Mouse (Mus musculus) myocyte (in vitro differentiated cells): ENCODE data around the gene Gm6370.
"Not testable (repeated sequence)": the region's sequence is repeated elsewhere in the genome, so short reads cannot be mapped to it uniquely, and the experiment has no call there.

Source experiments
- E2F4 ChIP-seq: IDR thresholded peaks from one replicate; pipeline ENCODE4 v1.6.1; 2011; ENCODE audit warnings: mild to moderate bottlenecking, control low read depth, moderate library complexity; ENCODE audit not compliant: insufficient read depth
- MAX ChIP-seq: IDR thresholded peaks from one replicate; pipeline ENCODE4 v1.6.1; 2011; ENCODE audit warnings: low read depth, mild to moderate bottlenecking, control low read depth
- POLR2A ChIP-seq: IDR thresholded peaks from one replicate; pipeline ENCODE4 v1.6.1; 2011; ENCODE audit warnings: low read depth, mild to moderate bottlenecking, control low read depth, moderate library complexity; ENCODE audit not compliant: insufficient read length
- TCF12 ChIP-seq: IDR thresholded peaks from one replicate; pipeline ENCODE4 v1.6.1; 2011; ENCODE audit warnings: mild to moderate bottlenecking, control low read depth; ENCODE audit not compliant: poor library complexity, insufficient read depth, severe bottlenecking

DNA sequence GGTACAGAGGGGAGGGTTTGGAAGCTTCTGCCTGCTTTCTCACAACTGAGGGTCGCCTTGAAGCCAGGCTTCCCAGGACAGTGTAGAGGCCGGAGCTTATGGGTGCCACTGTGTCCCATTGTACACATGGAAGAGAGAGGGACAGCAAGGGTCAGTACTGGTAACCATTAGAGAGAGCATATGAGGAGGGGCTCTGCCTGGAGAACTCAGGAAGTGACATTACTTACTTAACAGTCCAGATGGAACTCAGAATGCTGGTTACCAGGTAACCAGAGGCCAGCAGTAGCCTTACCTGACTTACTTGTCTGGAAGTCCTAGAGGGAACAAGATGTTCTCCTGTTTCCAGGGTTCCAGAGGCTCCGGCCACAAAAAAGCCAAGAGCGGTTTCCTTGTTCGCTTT is 22.7 kb downstream of the Gm6370 start, which contains the start of gene Gm3402:
- TF ChIP-seq POLR2A, TCF12, MAX, E2F4: not testable (repeated sequence)
